Mouse (Mus musculus) liver, embryonic 14.5 days (tissue): ENCODE measurements at regions not wholly inside any gene's neighbourhood (a gene's known extent, or its start where the extent isn't known, plus 50 kb on each side); places are given as distances from the start of the nearest gene placed in this dataset. TPM values are rescaled to one million over a fixed set of nuclear protein-coding genes. Genes with fewer than 3 reads are reported as not detected.
"Not testable (repeated sequence)": the region's sequence is repeated elsewhere in the genome, so short reads cannot be mapped to it uniquely, and the experiment has no call there.

Source experiments
- ATAC-seq: fragments of 200-750 bp; cut with Nextera tagmentation; 2 replicates; pipeline ENCODE4 v1.8.0; 2017; ENCODE audit warnings: moderate number of reproducible peaks, mild to moderate bottlenecking, moderate library complexity; ENCODE audit not compliant: insufficient read depth
- DNase-seq, 3 experiments: peaks; one replicate each; pipeline ENCODE4 v3.0.0-alpha.2; 2012 to 2013; ENCODE audit warnings: low read depth in 3 of 3, low spot score in 3 of 3
- H3K27ac ChIP-seq: fragments of 300-500 bp; sonication (generic); 2 replicates; pipeline ENCODE4 v1.5.1; 2014; ENCODE audit warnings: moderate library complexity, mild to moderate bottlenecking, control low read depth, inconsistent platforms
- H3K27me3 ChIP-seq: fragments of 300-500 bp; sonication (generic); 2 replicates; pipeline ENCODE4 v1.6.1; 2014; ENCODE audit warnings: mild to moderate bottlenecking, low read length, moderate library complexity; ENCODE audit not compliant: control insufficient read depth, insufficient read depth
- H3K36me3 ChIP-seq: fragments of 300-500 bp; sonication (generic); replicated peaks from 2 replicates; pipeline ENCODE4 v1.6.1; 2014; ENCODE audit warnings: low read depth; ENCODE audit not compliant: control insufficient read depth, insufficient read depth
- H3K4me1 ChIP-seq, 2 experiments: fragments of 200-500 bp in 1 of 2; fragments of 300-500 bp in 1 of 2; sonication (generic) in 1 of 2; replicated peaks; 2 replicates each; pipeline ENCODE4 v1.6.1; 2012 to 2014; ENCODE audit warnings: antibody characterized with exemption in 1 of 2, inconsistent platforms in 1 of 2, low read length in 1 of 2; ENCODE audit not compliant: control insufficient read depth in 2 of 2, insufficient read depth in 2 of 2
- H3K4me2 ChIP-seq: fragments of 300-500 bp; sonication (generic); 2 replicates; pipeline ENCODE4 v1.6.1; 2014; ENCODE audit warnings: low read depth, mild to moderate bottlenecking, control low read depth, moderate library complexity
- H3K4me3 ChIP-seq, 2 experiments: fragments of 200-500 bp in 1 of 2; fragments of 300-500 bp in 1 of 2; sonication (generic) in 1 of 2; 2 replicates each; pipeline ENCODE4 v1.5.1; 2012 to 2014; ENCODE audit warnings: low read depth in 2 of 2, low read length in 2 of 2, mild to moderate bottlenecking in 2 of 2, control low read depth in 1 of 2, inconsistent platforms in 1 of 2, moderate library complexity in 1 of 2; ENCODE audit not compliant: insufficient read depth in 1 of 2
- H3K9ac ChIP-seq: fragments of 300-500 bp; sonication (generic); replicated peaks from 2 replicates; pipeline ENCODE4 v1.6.1; 2014; ENCODE audit warnings: mild to moderate bottlenecking, control low read depth, moderate library complexity
- H3K9me3 ChIP-seq: fragments of 300-500 bp; sonication (generic); 2 replicates; pipeline ENCODE4 v1.6.1; 2016; ENCODE audit warnings: low read length, mixed read lengths; ENCODE audit not compliant: control insufficient read depth
- CTCF ChIP-seq: IDR thresholded peaks from 2 replicates; pipeline ENCODE4 v1.5.1; 2016; ENCODE audit warnings: antibody characterized with exemption, low read depth, control low read depth
- EP300 ChIP-seq: IDR thresholded peaks from 2 replicates; pipeline ENCODE4 v1.6.1; 2016; ENCODE audit warnings: antibody characterized with exemption, low read depth
- WGBS: fragments of 180-500 bp; shearing (Covaris S2); extraction: QIAGEN DNeasy Blood & Tissue Kit; methylation state at CpG from one replicate; pipeline ENCODE4 v1.1.7; 2014; ENCODE audit not compliant: insufficient replicate concordance; 5-methylcytosine and 5-hydroxymethylcytosine counted together
- microRNA-seq: library from miRNA; unstranded; fragments of <30 nt; microRNA quantifications from one replicate; pipeline ENCODE4, GENCODE M21; 2016

- no peaks in the 10 kb centered on the region for H3K27me3 ChIP-seq
- H3K9me3 ChIP-seq, result no peaks in the 10 kb centered on the region
- WGBS, result 61% methylated on average over 4 of the region's 4 CpGs
- no peak overlapping the region for H3K4me3 ChIP-seq
- no peaks in the 10 kb centered on the region for H3K36me3 ChIP-seq
- DNase-seq, result no peak
- H3K4me2 ChIP-seq, result no peak overlapping the region
- no peak for ATAC-seq
- TF ChIP-seq EP300 (no peak), CTCF (no peak)
- H3K9ac ChIP-seq, result no peak overlapping the region
- no peak overlapping the region for H3K27ac ChIP-seq
- H3K4me1 ChIP-seq, result no peaks in the 10 kb centered on the region
Observed at GRCm38 (mm10) chrX:93107930-93108567, 178.2 kb upstream of the Arx start.

- H3K9me3 ChIP-seq, H3K27ac ChIP-seq, DNase-seq, H3K36me3 ChIP-seq, H3K9ac ChIP-seq, H3K4me1 ChIP-seq, H3K4me2 ChIP-seq, H3K27me3 ChIP-seq, ATAC-seq, H3K4me3 ChIP-seq: not testable (repeated sequence)
Observed at GRCm38 (mm10) chrX:93154367-93154766, 131.9 kb upstream of the Arx start.

DNA sequence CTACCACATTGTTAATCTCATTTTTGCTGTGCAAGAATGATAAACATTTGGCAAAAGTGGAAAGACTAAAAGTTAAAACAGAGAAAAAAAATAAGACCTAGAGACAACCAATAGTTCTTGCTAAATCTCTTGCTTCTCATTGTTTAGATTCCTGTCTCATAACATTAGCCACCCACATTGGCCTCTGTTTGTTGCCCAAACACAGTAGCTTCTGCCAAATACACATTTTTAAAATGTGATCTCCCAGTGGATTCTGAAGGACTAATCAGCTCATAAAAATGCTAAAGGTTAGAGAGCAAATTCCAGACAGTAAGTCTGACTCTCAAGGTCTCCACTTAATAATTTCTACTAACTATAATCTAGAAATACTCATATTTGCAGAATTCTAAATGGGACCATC, 127.1 kb upstream of the Arx start:
- H3K27me3 ChIP-seq, result no peaks in the 10 kb centered on the region
- H3K4me2 ChIP-seq, result no peak overlapping the region
- no peak for ATAC-seq
- no peaks in the 10 kb centered on the region for H3K36me3 ChIP-seq
- H3K27ac ChIP-seq, result no peak overlapping the region
- H3K9ac ChIP-seq, result no peak overlapping the region
- DNase-seq, result no peak
- H3K4me3 ChIP-seq, result no peak overlapping the region
- TF ChIP-seq EP300 (no peak), CTCF (no peak)
- no peaks in the 10 kb centered on the region for H3K9me3 ChIP-seq
- H3K4me1 ChIP-seq, result no peaks in the 10 kb centered on the region

DNA sequence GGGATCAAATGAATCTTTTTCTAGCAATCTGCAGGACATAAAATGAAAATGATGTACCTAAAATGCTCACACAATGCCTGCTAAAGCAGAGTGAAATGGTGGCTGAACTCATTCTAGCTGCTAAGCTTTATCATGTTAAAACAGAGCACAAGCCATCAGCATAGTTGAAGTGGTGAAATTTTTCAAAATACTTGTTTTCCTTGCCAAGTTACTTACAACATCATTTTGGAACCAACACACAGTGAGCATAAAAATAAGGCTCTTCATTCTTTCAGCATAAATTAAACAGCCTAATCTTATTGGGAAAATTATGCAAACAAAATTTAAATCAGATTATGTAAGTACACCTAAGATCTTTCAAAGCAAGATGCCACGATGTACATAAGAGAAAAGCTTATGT, 125.3 kb upstream of the Arx start:
- Histone ChIP-seq H3K36me3 (no peaks in the 10 kb centered on the region), H3K4me3 (no peak overlapping the region), H3K9me3 (no peaks in the 10 kb centered on the region), H3K4me1 (no peaks in the 10 kb centered on the region), H3K27me3 (no peaks in the 10 kb centered on the region), H3K27ac (no peak overlapping the region), H3K4me2 (no peak overlapping the region), H3K9ac (no peak overlapping the region)
- ATAC-seq, result no peak
- TF ChIP-seq CTCF, result no peak
- no peak for TF ChIP-seq EP300
- no peak for DNase-seq
- WGBS, result 28% methylated on average over 1 of the region's 1 CpGs

Small RNAs in the stretch of these regions (microRNA-seq; reads per million reads assigned to microRNA genes)
- not detected for gene Gm24973
